In genomic region chr2:35200898-35201668, GRCm38 (mm10) we compare ENCODE assay signal across 7 mouse cellular contexts. TPM values are rescaled to one million over a fixed set of nuclear protein-coding genes. Genes with fewer than 3 reads are reported as not detected.
A peak's percentile ranks its signal among the peaks of the same experiment; 100 is the strongest.
DNase-seq lines count a peak whose midpoint lies in the region; ATAC-seq lines count a peak whose summit lies in the region.

TSS of gene Rab14 (minus strand) at chr2:35201120.

- H3K27ac ChIP-seq in intestine, embryonic 15.5 days = peak within 1 kb of the TSS; percentile 98
- peak within 1 kb of the TSS; percentile 99 for H3K27ac ChIP-seq in midbrain, embryonic 10.5 days (replicated peaks)

- H3K4me1 ChIP-seq in intestine, embryonic 15.5 days (replicated peaks) = peaks cover 9% of the 10 kb centered on the region; the same call in 1 of the 2 replicates
- peaks cover 26% of the 10 kb centered on the region for H3K4me1 ChIP-seq in midbrain, embryonic 10.5 days

- H3K27me3 ChIP-seq in intestine, embryonic 15.5 days (replicated peaks) = no peaks in the 10 kb centered on the region
- H3K27me3 ChIP-seq in midbrain, embryonic 10.5 days (ENCODE audit: low read depth, poor library complexity, severe bottlenecking) = no peaks in the 10 kb centered on the region

- peak; percentile 98 for ATAC-seq in intestine, embryonic 15.5 days

- H3K9me3 ChIP-seq in intestine, embryonic 15.5 days = no peaks in the 10 kb centered on the region
- H3K9me3 ChIP-seq in midbrain, embryonic 10.5 days (replicated peaks) = no peaks in the 10 kb centered on the region

- no peaks in the 10 kb centered on the region for H3K36me3 ChIP-seq in intestine, embryonic 15.5 days
- peaks cover 13% of the 10 kb centered on the region for H3K36me3 ChIP-seq in midbrain, embryonic 10.5 days

- peak within 1 kb of the TSS; percentile 99 for H3K9ac ChIP-seq in intestine, embryonic 15.5 days

- intact Hi-C loops in gastrocnemius, postnatal 36 days (cut with DNase I) = no loop called here
- intact Hi-C loops in left cerebral cortex, postnatal 25 days (cut with DNase I) = loop anchor here (10.0 kb wide), 1 partner anchor 304 kb away; no protein-coding TSS in a partner anchor

- DNase-seq in adrenal gland, adult 2 months = peak; percentile 100
- DNase-seq in embryo, embryonic 11.5 days (ENCODE audit: low read depth, low spot score) = peak; percentile 100
- peak; percentile 99 to 100 for DNase-seq in gastrocnemius, postnatal 36 days
- peak; percentile 99 to 100 for DNase-seq in left cerebral cortex, postnatal 25 days (ENCODE audit: low spot score in 2 of 2)
- peak; percentile 100 for DNase-seq in midbrain, embryonic 10.5 days (ENCODE audit: low spot score)
- peak; percentile 100 for DNase-seq in right cerebral cortex, postnatal 4 days

- H3K4me3 ChIP-seq in intestine, embryonic 15.5 days (replicated peaks) = peak within 1 kb of the TSS; percentile 76
- H3K4me3 ChIP-seq in midbrain, embryonic 10.5 days = peak within 1 kb of the TSS; percentile 89

- H3K4me2 ChIP-seq in intestine, embryonic 15.5 days (replicated peaks) = peak within 1 kb of the TSS; percentile 76

- under 1% methylated on average over 46 of the region's 47 CpGs for WGBS in intestine, embryonic 15.5 days
- WGBS in midbrain, embryonic 10.5 days = under 1% methylated on average over 47 of the region's 47 CpGs

RNA-seq across cellular contexts. Expression of gene Rab14, which starts in this region (rescaled TPM):
- 100 to 1,000 TPM; 209 to 246 TPM for total RNA-seq in adrenal gland, adult 2 months (2021)
- polyA plus RNA-seq in adrenal gland, adult 2 months (2012; rRNA removed) = 3,789 and 4,325 TPM in 2 replicates
- 10 to 100 TPM; 65.4 to 81.3 TPM for total RNA-seq in gastrocnemius, postnatal 36 days (2021)
- 292 and 338 TPM in 2 replicates for polyA plus RNA-seq in intestine, embryonic 15.5 days (2015; fragmentation: Nextera tagmentation; extraction: Ambion mirVana)
- total RNA-seq in left cerebral cortex, postnatal 25 days (2021) = 100 to 1,000 TPM; 235 to 237 TPM
- 272 and 294 TPM in 2 replicates for polyA plus RNA-seq in midbrain, embryonic 10.5 days (2016; fragmentation: Nextera tagmentation; extraction: Ambion mirVana)

Comparison
In these comparisons a context has a peak if more than half of its experiments do, and no peak if none do; other contexts are left out.
1. Peak in every context shown above with its lines: DNase-seq, ATAC-seq, H3K4me3 ChIP-seq and H3K27ac ChIP-seq.
2. RNA of gene Rab14 (polyA plus RNA-seq): 3,789 to 4,325 TPM in adrenal gland, adult 2 months; 292 to 338 TPM in intestine, embryonic 15.5 days and 272 to 294 TPM in midbrain, embryonic 10.5 days; every median in the first group is over 10 times any median in the second.